Mouse (Mus musculus): Measurements from ENCODE around the gene Tha1.

The Tha1 gene

DNA sequence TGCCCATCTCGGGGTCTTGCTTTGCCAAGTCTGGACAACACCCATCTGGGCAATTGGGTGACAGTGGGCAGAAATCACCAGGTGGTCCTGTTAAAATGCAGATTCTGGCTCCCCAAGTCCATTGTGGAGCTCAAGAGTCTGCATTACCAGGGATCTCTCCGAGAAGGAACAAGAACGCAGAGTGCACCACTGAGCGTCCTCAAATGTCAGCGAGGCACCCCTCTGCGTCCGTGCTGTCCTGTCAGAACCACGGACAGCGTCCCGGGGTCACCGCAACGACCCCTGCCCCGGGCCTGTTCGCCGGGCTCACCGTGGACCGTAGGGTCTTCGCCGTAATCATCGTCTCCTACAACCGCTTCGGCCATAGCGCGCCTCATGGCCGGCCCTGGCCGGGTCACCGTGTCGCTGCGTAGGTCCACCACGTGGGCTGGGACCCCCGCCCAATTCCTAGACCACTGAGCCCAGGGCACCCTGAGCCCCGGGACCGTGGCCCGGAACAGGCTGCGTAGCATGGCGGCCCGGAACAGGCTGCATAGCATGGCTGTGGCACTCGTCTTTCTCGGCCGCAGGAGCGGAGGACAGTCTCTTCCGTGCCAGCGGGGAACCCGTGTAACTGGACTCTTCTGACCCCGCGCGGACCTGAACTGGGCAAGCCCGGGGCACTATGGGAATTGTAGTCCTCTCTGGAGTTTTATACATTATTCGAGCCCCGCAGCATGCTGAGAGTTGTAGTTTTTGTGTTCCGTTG is at the start of gene Tha1:
Gene Tha1 (minus strand): TSS at position 621 of the 748 bp plus-strand sequence.
- POLR2A ChIA-PET, result interaction anchor here in 2 of 4 experiments (1.0 to 2.7 kb wide), 7 partner anchors 12 to 201 kb away, joined by 3 to 16 read pairs (median 5); partner anchors contain the start of gene Tmem235 (in 1 of the 2)

DNA sequence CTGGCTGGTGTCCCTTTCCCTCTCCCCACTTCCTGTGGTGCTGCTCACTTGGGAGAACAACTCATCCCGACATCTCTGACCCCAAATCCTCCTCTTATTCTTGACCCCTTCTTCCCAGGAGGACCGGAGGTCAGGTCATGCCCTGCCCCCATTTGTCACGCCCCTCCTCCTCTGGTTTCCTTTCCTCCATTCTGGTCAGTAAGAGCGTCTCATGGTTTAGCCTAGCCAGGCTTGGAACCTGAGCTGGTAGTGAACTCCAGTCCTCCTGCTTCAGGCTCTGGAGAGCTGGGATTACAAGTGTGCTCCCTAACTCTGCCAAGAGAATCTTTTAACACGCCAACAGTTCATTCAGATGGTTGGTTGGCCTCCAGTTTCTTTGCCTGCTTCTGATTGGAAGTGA is 45.9 kb upstream of the Tha1 start:
- ChIA-PET POLR2A (interaction anchor here in 2 of 4 experiments (0.6 to 8.5 kb wide), 9 partner anchors 11 to 123 kb away, joined by 3 to 92 read pairs (median 4); partner anchors contain the start of gene Socs3 (in 1 of the 2)), CTCF (interaction anchor here in 2 of 4 experiments (1.0 to 1.3 kb wide), 2 partner anchors 51 to 99 kb away, joined by 3 to 4 read pairs; partner anchors contain the start of gene Socs3 (in 1 of the 2))

More for the DNA sequence above, at the start of gene Tha1:
- CTCF ChIA-PET, result interaction anchor here in 3 of 4 experiments (0.6 to 3.0 kb wide), 7 partner anchors 16 to 221 kb away, joined by 3 to 21 read pairs (median 5); no protein-coding TSS in a partner anchor

DNA sequence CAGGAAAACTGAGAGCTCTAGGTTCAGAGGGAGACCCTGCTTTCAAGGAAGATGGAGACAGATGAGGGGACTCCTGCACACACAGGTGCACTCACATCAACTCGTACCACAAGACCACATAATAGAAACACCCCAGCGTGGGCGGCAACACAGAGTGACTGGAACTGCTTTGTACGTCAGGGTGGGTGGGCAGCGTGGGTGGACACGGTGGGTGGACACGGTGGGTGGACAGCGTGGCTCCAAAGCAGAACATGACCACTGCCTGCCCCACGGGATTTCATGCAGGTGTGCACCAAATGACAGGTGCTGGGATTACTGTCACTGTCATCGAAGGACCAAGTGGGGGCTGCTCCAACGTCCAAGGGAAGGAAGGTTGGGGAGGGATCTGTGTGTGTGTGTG is 45.3 kb upstream of the Tha1 start:
- POLR2A ChIA-PET, result interaction anchor here in 2 of 4 experiments (1.0 to 8.5 kb wide), 6 partner anchors 12 to 48 kb away, joined by 3 to 92 read pairs (median 3); partner anchors contain the start of gene Socs3 (in 1 of the 2)
- CTCF ChIA-PET, result interaction anchor here in 2 of 4 experiments (0.5 kb wide), 2 partner anchors 37 to 787 kb away, joined by 4 to 6 read pairs; no protein-coding TSS in a partner anchor

DNA sequence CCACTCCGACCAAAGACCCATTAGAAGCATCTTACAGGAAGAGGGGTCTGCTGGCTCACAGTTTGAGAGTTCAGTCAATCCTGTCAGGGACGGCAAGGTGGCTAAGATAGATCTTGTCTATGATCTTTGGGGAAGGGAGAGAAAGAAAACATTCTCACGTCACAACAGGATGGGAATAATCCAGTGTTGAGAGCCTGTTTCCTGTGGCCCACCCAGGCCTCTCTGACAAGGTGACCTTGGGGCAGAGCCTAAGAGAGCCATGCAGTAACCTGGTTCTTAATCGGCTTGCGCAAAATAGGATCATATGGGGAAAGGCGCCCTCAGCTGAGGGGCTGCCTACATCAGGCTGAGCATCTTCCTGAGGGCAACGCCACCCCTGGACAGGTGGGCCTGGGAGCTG is 42.6 kb upstream of the Tha1 start:
- ChIA-PET CTCF (interaction anchor here in 2 of 4 experiments (1.2 to 2.0 kb wide), 5 partner anchors 9 to 103 kb away, joined by 3 to 9 read pairs (median 4); partner anchors contain the start of gene Socs3 (in 1 of the 2)), POLR2A (interaction anchor here in 2 of 4 experiments (0.5 to 8.5 kb wide), 8 partner anchors 11 to 55 kb away, joined by 3 to 92 read pairs (median 5); partner anchors contain the start of gene Socs3 (in 2 of the 2))

DNA sequence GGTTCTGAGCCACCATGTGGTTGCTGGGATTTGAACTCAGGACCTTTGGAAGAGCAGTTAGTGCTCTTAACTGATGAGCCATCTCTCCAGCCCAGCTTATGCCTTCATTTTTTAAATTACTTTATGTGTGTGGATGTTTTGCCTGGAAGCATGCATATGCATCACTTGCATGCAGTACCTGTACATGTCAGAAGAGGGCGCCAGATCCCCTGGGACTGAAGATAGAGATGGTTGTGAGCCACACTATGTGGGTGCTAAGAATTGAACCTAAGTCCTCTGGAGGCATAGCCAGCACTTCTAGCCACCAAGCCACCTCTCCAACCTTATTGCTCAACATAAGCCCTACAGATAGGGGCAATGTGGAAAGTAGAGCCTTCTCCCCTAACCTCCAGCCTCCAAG is 42.1 kb upstream of the Tha1 start:
- ChIA-PET POLR2A (interaction anchor here in 3 of 4 experiments (0.6 to 8.5 kb wide), 14 partner anchors 10 to 1463 kb away, joined by 3 to 71 read pairs (median 4); partner anchors contain the start of gene Socs3 (in 2 of the 3)), CTCF (interaction anchor here in 3 of 4 experiments (0.6 to 2.0 kb wide), 14 partner anchors 8 to 749 kb away, joined by 3 to 9 read pairs (median 4); partner anchors contain the start of genes Socs3 (in 2 of the 3) and Tha1 (in 1 of the 3))

DNA sequence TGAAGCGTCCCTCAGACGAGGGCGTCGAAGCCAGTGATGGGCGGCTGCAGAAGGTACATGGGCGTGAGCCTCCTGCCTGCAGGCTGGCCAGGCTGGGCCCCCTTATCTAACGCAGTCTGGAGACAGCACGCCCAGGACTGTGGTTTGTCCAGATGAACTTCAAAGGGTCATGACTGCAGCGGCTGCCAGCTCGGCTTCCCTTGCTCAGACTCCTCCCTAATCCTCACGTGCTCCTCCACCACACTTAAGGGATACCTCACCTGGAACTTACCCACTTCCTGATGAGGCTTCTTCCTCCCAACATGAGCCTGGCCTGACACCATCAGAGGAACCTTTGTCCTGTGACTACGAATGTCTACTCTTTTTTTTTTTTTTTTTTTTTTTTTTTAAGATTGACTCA is 41.2 kb upstream of the Tha1 start:
- ChIA-PET POLR2A (interaction anchor here in 3 of 4 experiments (0.6 to 4.2 kb wide), 15 partner anchors 9 to 1463 kb away, joined by 3 to 27 read pairs (median 3); partner anchors contain the start of gene Socs3 (in 2 of the 3)), CTCF (interaction anchor here in 3 of 4 experiments (0.6 to 3.4 kb wide), 22 partner anchors 10 to 941 kb away, joined by 3 to 33 read pairs (median 4); partner anchors contain the start of genes Socs3 (in 2 of the 3) and Tha1 (in 1 of the 3))

DNA sequence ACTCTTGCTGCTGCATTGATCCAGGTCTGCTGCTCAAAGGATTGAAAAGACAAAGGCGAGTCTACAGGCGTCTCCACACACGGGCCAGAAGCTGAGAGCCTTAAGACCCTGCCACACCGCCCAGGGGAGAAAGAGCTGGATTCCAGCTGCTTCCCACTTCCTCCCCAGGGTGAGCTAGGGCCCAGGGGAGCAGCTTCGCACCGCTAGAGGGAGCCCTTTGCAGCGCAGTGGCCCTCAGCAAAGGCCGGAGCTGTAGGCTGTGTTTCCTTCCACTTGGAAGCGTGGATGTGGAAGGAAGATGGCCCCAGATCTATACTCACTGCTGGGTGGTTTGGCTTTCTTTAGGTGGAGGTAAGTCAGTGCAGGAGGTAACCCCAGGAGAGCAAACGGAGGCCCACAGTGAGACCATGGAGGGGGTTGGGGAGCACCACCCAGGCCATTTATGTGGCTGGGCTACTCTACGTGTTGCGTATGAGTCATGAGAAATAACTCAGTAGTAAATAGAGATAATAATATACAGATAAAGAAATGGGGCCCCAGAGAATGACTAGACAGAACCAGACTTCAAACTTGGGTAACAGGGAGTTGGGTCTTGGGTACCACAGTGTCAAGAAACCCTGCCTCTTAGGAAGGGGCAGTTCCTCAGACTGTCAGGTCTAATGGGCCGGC is 39.5 kb upstream of the Tha1 start:
- POLR2A ChIA-PET, result interaction anchor here (0.5 to 4.5 kb wide), 75 partner anchors 8 to 600 kb away, joined by 3 to 38 read pairs (median 5); partner anchors contain the start of genes Socs3 (in 3 of the 4), Birc5 (in 2 of the 4), Pgs1 (in 1 of the 4) and Tnrc6c (in 1 of the 4)
- CTCF ChIA-PET, result interaction anchor here (0.5 to 3.4 kb wide), 127 partner anchors 8 to 1822 kb away, joined by 3 to 33 read pairs (median 4); partner anchors contain the start of genes Socs3 (in 4 of the 4) and Tha1 (in 1 of the 4)

DNA sequence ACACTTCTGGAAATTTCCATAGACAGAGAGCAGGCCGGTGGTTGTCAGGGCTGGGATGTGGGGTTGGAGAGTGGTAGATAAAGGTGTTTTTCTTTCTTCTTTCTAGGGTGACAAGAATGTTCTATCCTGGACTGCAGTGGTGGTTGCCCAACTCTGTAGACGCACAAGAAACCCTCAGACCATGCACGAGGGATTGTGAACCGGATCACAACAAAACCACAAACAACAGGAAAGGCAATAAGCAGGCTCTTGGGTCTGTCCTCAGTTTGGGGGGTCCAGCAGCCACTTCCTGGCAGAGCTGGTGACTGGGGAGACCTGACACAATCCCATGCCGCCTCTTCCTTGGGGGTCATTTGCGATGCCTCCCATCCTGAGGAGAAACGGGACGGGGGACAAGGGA is 36.1 kb upstream of the Tha1 start:
- CTCF ChIA-PET, result no interaction called here
- POLR2A ChIA-PET, result interaction anchor here in 1 of 4 experiments (4.5 kb wide), 1 partner anchor 60 kb away, joined by 38 read pairs; the partner anchor contains the start of gene Socs3

DNA sequence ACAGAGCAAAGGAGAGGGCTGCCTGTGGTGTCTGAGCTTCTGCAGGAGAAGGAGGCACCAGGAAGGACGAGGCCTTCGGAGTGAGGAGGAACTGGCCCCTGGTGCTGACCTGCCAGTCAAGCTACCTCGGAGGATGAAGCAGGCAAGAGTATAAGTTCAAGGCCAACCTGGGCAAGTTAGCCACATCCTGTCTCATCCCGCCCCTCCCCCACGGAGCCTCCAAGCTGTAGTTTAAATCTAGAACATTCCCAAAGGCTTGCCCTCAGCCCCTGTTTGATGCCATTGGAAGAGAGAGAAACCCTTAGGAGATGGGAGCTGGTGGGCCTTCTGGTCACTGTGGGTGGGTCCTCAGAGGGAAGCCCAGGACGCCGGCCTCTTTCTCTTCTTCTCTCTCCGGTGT is 31.2 kb upstream of the Tha1 start:
- ChIA-PET CTCF (interaction anchor here in 2 of 4 experiments (0.6 to 1.3 kb wide), 3 partner anchors 8 to 321 kb away, joined by 4 to 16 read pairs (median 5); no protein-coding TSS in a partner anchor), POLR2A (interaction anchor here in 2 of 4 experiments (0.6 to 4.4 kb wide), 11 partner anchors 10 to 168 kb away, joined by 3 to 24 read pairs (median 4); no protein-coding TSS in a partner anchor)

DNA sequence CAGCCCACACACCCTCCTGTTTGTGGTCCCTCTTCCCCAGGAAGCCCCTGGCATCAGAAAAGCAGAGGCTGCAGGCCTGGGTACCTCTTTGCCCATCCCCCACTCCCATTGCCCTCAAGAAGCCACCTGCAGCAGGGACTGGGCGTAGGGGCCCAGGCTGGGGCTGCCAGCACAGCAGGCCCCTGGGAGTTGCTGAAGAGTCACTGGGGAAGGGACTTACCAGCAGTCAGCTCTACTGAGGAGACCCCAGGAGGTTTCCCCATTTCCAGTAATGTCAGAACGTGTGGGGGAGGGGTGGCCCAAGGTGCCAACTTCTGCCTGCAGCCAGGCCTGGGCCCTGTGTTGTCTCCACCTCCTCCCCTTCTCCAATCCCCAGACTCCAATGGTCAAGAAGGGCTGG is 29.0 kb upstream of the Tha1 start:
- ChIA-PET CTCF (interaction anchor here in 3 of 4 experiments (0.6 to 2.6 kb wide), 5 partner anchors 10 to 540 kb away, joined by 3 to 8 read pairs (median 4); no protein-coding TSS in a partner anchor), POLR2A (interaction anchor here in 3 of 4 experiments (0.6 to 4.4 kb wide), 9 partner anchors 8 to 193 kb away, joined by 3 to 24 read pairs (median 5); no protein-coding TSS in a partner anchor)

DNA sequence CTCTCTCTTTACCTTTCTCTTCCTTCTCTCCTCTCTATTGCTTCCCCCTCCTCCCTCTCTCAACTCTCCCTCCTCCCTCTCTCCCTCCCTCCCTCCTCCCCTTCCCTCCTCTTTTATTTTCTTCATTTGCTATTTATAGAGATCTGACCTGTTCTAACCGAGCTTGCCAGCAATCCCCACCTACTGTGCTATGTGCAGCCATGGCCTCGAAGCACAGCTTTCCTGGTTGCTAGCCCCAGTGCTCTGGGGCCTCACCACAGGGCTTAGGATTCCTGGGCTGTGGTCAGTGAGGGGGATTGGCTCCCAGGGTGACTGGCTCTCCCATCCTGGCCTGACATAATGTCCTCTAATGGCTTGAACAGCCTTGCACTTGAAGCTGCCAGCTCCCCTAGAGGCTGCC is 23.3 kb upstream of the Tha1 start:
- POLR2A ChIA-PET, result interaction anchor here in 2 of 4 experiments (0.5 to 2.6 kb wide), 8 partner anchors 8 to 177 kb away, joined by 3 to 21 read pairs (median 4); partner anchors contain the start of gene Socs3 (in 1 of the 2)

DNA sequence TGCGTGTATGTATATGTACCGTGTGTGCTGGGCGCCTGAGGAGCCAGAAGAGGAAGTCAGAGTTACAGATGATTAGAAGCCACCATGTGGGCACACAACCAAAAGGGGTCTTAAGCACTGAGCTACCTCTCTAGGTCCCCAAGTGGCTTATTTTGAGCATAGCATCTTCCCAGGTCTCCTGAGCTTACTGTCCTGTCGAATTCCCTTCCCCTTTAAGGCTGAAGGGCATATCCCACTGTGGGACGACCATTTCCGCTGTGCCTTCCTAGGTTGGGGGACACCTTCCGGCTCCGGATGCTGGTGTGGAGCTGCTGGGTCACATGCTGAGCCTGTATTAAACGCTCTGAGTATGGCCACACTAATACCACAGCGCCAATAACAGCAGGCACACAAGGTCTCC is 21.4 kb upstream of the Tha1 start:
- POLR2A ChIA-PET, result interaction anchor here (0.6 to 8.5 kb wide), 33 partner anchors 9 to 117 kb away, joined by 3 to 100 read pairs (median 4); partner anchors contain the start of genes Tmem235 (in 2 of the 4), Birc5 (in 1 of the 4), Socs3 (in 1 of the 4) and Tha1 (in 1 of the 4)
- CTCF ChIA-PET, result interaction anchor here in 3 of 4 experiments (0.5 to 2.2 kb wide), 19 partner anchors 9 to 128 kb away, joined by 3 to 9 read pairs (median 4); no protein-coding TSS in a partner anchor

More for the DNA sequence above, 23.3 kb upstream of the Tha1 start:
- CTCF ChIA-PET, result interaction anchor here in 2 of 4 experiments (0.7 to 1.2 kb wide), 3 partner anchors 16 to 125 kb away, joined by 4 to 9 read pairs (median 8); no protein-coding TSS in a partner anchor

DNA sequence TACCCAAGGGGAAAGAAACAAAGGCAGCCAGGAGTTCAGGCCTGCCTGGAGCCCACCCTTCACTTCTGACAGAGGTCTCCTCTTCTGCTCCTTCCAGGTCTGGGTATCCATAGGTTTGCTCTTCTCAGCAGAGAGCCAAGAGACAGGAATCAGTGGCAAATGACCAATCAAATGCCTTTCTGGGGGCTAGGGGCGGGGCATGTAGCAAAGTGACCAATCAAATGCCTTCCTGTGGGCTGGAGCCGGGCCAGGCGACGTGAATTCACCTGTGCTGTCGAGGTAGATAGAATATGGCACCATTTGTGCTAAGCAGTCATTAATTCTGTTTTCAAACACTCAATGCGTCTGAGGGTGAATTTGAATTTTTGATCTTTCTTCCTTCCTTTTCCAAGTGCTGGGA is 18.9 kb upstream of the Tha1 start:
- ChIA-PET POLR2A (interaction anchor here in 3 of 4 experiments (1.1 to 8.5 kb wide), 11 partner anchors 9 to 80 kb away, joined by 3 to 100 read pairs (median 6); partner anchors contain the start of genes Birc5 (in 1 of the 3) and Socs3 (in 1 of the 3)), CTCF (interaction anchor here in 3 of 4 experiments (0.5 to 2.3 kb wide), 3 partner anchors 10 to 130 kb away, joined by 3 to 14 read pairs (median 3); no protein-coding TSS in a partner anchor)

DNA sequence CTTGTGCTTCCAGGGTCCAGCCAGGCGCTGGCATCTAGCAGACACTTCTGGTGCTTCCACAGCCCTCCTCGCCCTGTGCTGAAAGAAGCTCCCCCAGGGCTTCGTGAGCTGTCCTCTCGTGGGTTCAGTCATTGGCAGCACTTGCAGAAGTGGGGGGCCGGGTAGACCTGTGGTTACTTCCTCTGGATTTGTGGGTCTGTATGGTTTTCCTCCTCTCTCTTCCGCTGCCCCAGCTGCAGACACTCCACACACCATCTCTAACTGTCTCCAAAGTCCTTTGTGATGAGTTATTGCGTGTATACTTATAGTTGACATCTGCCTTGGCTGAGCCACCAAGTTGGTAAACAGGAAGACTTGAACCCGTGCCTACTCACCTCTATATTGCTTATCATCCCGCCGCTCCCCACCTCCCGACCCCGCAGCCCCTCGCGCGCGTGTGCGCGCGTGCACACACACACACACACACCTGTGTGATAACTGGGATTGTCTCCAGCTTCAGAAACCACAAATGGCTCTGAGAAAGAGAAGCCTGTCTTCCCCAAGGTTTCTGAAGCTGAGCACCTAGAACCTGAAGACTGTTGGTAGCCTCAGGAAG is 18.4 kb upstream of the Tha1 start:
- POLR2A ChIA-PET, result interaction anchor here in 3 of 4 experiments (0.6 to 8.5 kb wide), 20 partner anchors 8 to 237 kb away, joined by 3 to 100 read pairs (median 4); partner anchors contain the start of genes Birc5 (in 1 of the 3), Socs3 (in 1 of the 3) and Tnrc6c (in 1 of the 3)
- CTCF ChIA-PET, result interaction anchor here in 3 of 4 experiments (0.5 to 2.3 kb wide), 5 partner anchors 11 to 130 kb away, joined by 3 to 14 read pairs (median 4); no protein-coding TSS in a partner anchor

DNA sequence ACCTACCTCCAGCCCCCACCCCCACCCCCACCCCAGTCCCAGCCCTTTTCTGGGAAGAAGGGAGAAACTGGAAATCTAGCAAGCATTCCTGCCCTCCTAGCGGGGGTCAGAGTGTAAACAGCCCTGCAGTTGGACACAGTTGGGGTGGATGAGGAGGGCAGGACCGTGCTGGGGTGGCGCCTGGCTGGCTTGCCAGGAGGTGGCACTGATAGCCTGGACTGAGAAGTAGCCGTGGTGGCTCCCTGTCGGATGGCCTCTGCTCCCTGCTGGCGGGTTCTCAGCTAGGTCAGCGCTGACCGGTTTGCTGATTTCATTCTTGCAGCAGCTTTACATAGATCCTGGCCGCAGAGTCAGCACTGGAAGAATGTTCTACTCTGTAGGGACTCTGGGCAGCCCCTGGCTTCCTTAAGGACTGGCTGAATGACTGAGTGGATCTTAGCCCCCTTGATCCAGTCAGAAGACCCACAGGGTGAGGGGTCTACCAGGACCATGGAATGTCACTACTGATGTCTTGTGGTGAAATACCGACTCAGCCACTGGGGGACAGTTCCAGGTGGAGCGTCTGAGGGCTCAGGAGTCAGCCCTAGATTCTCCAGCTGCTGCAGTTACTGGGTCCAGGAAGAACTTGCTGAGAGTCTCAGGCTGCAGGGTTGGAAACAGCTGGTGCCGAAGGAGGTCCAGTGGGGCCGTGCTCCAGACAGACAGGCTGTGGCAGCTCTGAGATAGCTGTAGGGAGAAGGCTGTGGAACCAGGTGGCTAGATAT is 17.4 kb upstream of the Tha1 start:
- CTCF ChIA-PET, result interaction anchor here in 3 of 4 experiments (1.0 to 2.9 kb wide), 8 partner anchors 16 to 131 kb away, joined by 3 to 25 read pairs (median 7); partner anchors contain the start of genes Socs3 (in 1 of the 3) and Tha1 (in 1 of the 3)

More for the DNA sequence above, 17.4 kb upstream of the Tha1 start:
- POLR2A ChIA-PET, result interaction anchor here in 3 of 4 experiments (0.6 to 8.5 kb wide), 33 partner anchors 10 to 236 kb away, joined by 3 to 100 read pairs (median 7); partner anchors contain the start of genes Socs3 (in 3 of the 3), Birc5 (in 2 of the 3), Tha1 (in 1 of the 3) and Tnrc6c (in 1 of the 3)
